Mouse (Mus musculus): ENCODE measurements around the gene Pstpip1. TPM values are rescaled to one million over a fixed set of nuclear protein-coding genes. Genes with fewer than 3 reads are reported as not detected.

Gene Pstpip1
- polyA plus RNA-seq (2014; fragmentation: Illumina TruSeq; extraction: RNeasy Lipid Tissue Mini Kit (QIAGEN cat#74804); ENCODE audit: low read depth, low replicate concordance) = not detected

DNA sequence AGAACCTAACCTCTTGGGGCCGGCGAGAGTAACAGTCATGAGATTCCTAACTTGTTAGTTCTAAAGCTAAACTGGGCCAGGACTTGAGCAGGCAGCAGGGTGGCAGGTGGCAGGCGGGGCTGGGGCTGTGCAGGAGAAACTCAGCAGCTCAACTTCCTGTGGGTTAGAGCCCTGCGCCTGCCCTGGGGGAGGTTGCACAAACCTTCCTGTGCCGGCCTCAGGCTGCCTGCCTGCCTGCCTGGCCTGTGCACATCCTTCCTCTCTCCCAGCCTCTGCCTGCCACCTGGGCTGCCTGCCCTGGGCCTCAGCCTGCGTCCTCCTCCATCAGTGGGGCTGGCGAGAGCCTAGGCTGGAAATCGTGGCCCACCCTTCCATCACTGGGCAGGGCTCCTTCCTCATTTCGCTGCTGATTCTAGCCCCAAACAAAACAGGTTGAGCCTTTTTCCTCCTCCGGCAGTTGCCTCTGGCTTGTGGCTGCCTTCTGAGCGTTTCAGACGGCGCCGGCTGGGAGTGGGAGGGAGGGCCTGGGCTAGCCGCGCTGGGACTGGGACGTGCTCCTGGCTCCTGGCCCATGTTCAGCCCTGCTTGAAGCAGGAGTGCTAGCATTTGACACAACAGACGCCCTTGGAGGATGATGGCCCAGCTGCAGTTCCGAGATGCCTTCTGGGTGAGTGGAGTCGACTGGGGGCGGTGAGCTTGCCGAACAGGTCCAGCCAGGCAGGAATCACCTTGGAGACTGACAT is at the start of gene Pstpip1:
Gene Pstpip1 (plus strand): TSS at position 185 of the 743 bp plus-strand sequence.

GRCm38 (mm10) chr9:56041372-56042180 is 48.2 kb upstream of the Pstpip1 start, which contains the start of gene Rcn2:
TSS of gene Rcn2 (plus strand) at chr9:56041845.

DNA sequence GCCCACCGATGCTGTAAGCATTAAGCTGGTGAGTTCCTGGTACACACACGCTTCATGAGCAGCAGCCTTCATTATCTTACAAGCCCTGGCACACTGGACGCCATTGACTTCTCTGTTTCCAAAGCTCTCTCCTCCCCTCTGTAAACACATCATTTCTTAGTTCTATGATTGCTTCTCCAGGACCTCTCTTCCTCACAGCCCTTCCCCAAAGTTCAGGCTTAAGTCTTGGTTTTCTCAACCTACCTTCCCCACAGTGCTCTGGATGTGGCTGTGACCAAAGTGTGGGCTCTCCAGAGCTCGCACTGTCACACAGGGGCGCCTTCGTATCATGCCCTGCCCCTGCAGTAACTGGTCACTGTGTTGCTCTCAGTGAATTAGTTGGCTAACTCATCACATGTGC is 75.6 kb downstream of the Pstpip1 start, which contains the start of gene Tspan3:
Gene Tspan3 (minus strand): TSS at position 101 of the 400 bp plus-strand sequence.

Other genes starting within 250 kb of the Pstpip1 start
- gene Scaper, start 151.8 kb upstream of the Pstpip1 start, polyA plus RNA-seq (2014; fragmentation: Illumina TruSeq; extraction: RNeasy Lipid Tissue Mini Kit (QIAGEN cat#74804); ENCODE audit: low read depth, low replicate concordance) = 78.4 TPM
- 85.9 TPM for gene 4930563M21Rik, start 79.4 kb upstream of the Pstpip1 start, polyA plus RNA-seq (2014; fragmentation: Illumina TruSeq; extraction: RNeasy Lipid Tissue Mini Kit (QIAGEN cat#74804); ENCODE audit: low read depth, low replicate concordance)
- 77.6 TPM for gene Rcn2, start 48.1 kb upstream of the Pstpip1 start, polyA plus RNA-seq (2014; fragmentation: Illumina TruSeq; extraction: RNeasy Lipid Tissue Mini Kit (QIAGEN cat#74804); ENCODE audit: low read depth, low replicate concordance)
- 43.6 TPM for gene Tspan3, start 75.5 kb downstream of the Pstpip1 start, polyA plus RNA-seq (2014; fragmentation: Illumina TruSeq; extraction: RNeasy Lipid Tissue Mini Kit (QIAGEN cat#74804); ENCODE audit: low read depth, low replicate concordance)